Mouse (Mus musculus) spleen, adult 2 months (tissue): ENCODE measurements around the gene Gm5269.

Source experiments
- CTCF ChIP-seq: fragments of 200-500 bp; IDR thresholded peaks from 2 replicates; pipeline ENCODE4 v1.5.1; 2011; ENCODE audit warnings: mild to moderate bottlenecking, inconsistent platforms; ENCODE audit not compliant: insufficient read depth, insufficient read length, insufficient replicate concordance; ENCODE audit errors: extremely low read depth
- POLR2A ChIP-seq: fragments of 200-500 bp; IDR thresholded peaks from 2 replicates; pipeline ENCODE4 v1.6.1; 2011; ENCODE audit warnings: low read depth, low read length, inconsistent platforms

- TF ChIP-seq CTCF (no peak), POLR2A (no peak)
Measured at GRCm38 (mm10) chr1:45914236-45914635, 24.2 kb upstream of the Gm5269 start.
